In genomic region chr8:39781424-39782161, GRCm38 (mm10) we compare ENCODE assay signal across 21 mouse cellular contexts.
A peak's percentile ranks its signal among the peaks of the same experiment; 100 is the strongest.
DNase-seq lines count a peak whose midpoint lies in the region; ATAC-seq and TF ChIP-seq lines count a peak whose summit lies in the region.
"Had no signal": no experiment of that assay in that cellular context is flagged by ENCODE, and none has a peak within 500 bp of the region (broad histone marks: within the 10 kb centered on the region; RNA-seq: fewer than 3 reads in every experiment).

No protein-coding gene starts in this region.

- H3K9me3 ChIP-seq in forebrain, embryonic 15.5 days: no peaks in the 10 kb centered on the region
- H3K9me3 ChIP-seq in forebrain, embryonic 11.5 days (ENCODE audit: control insufficient read depth, low read length): no peaks in the 10 kb centered on the region
- no peaks in the 10 kb centered on the region for H3K9me3 ChIP-seq in kidney, embryonic 15.5 days (replicated peaks)
- no peaks in the 10 kb centered on the region for H3K9me3 ChIP-seq in limb, embryonic 14.5 days (ENCODE audit: control insufficient read depth, low read length)
- no peaks in the 10 kb centered on the region for H3K9me3 ChIP-seq in limb, embryonic 10.5 days (replicated peaks)
- H3K9me3 ChIP-seq: forebrain, embryonic 13.5 days; heart, embryonic 10.5 days; hindbrain, embryonic 12.5 days had no signal

- H3K4me1 ChIP-seq in forebrain, embryonic 15.5 days: no peaks in the 10 kb centered on the region
- no peaks in the 10 kb centered on the region for H3K4me1 ChIP-seq in forebrain, embryonic 11.5 days (replicated peaks; ENCODE audit: control insufficient read depth, insufficient read depth, low read length)
- no peaks in the 10 kb centered on the region for H3K4me1 ChIP-seq in kidney, embryonic 15.5 days
- H3K4me1 ChIP-seq in limb, embryonic 14.5 days (ENCODE audit: control insufficient read depth, insufficient read depth, low read length): no peaks in the 10 kb centered on the region
- H3K4me1 ChIP-seq in limb, embryonic 10.5 days: no peaks in the 10 kb centered on the region
- H3K4me1 ChIP-seq: forebrain, embryonic 13.5 days; heart, embryonic 10.5 days; hindbrain, embryonic 12.5 days had no signal

- 81% methylated on average over 3 of the region's 3 CpGs for WGBS in forebrain, embryonic 15.5 days
- WGBS in forebrain, embryonic 11.5 days: 90% methylated on average over 3 of the region's 3 CpGs
- WGBS in kidney, embryonic 15.5 days: 18% methylated on average over 3 of the region's 3 CpGs
- 67% methylated on average over 3 of the region's 3 CpGs for WGBS in limb, embryonic 14.5 days
- 68% methylated on average over 3 of the region's 3 CpGs for WGBS in limb, embryonic 10.5 days

- 0 out of 2 replicates have a peak overlapping the region, but pooled peaks have one; percentile 11 for H3K27ac ChIP-seq in forebrain, embryonic 15.5 days (replicated peaks)
- H3K27ac ChIP-seq in forebrain, embryonic 11.5 days (ENCODE audit: low read depth, low read length): no peak overlapping the region
- H3K27ac ChIP-seq in kidney, embryonic 15.5 days: peak overlapping the region; percentile 5; the same call in 1 of the 2 replicates
- H3K27ac ChIP-seq in limb, embryonic 14.5 days (replicated peaks; ENCODE audit: low read depth, low read length): no peak overlapping the region
- no peak overlapping the region for H3K27ac ChIP-seq in limb, embryonic 10.5 days
- H3K27ac ChIP-seq: forebrain, embryonic 13.5 days; heart, embryonic 10.5 days; hindbrain, embryonic 12.5 days had no signal

- no peak overlapping the region for H3K9ac ChIP-seq in forebrain, embryonic 15.5 days (replicated peaks)
- no peak overlapping the region for H3K9ac ChIP-seq in forebrain, embryonic 11.5 days (ENCODE audit: low read length)
- H3K9ac ChIP-seq in kidney, embryonic 15.5 days: no peak overlapping the region
- H3K9ac ChIP-seq in limb, embryonic 14.5 days (ENCODE audit: low read depth, low read length, severe bottlenecking): no peak overlapping the region
- H3K9ac ChIP-seq: forebrain, embryonic 13.5 days; hindbrain, embryonic 12.5 days had no signal

- TF ChIP-seq POLR2A in limb, embryonic 14.5 days (IDR thresholded peaks at IDR 0.05; ENCODE audit: borderline replicate concordance, extremely low read depth, insufficient read depth, insufficient read length): no peak

- no peak for DNase-seq in forebrain, embryonic 11.5 days (ENCODE audit: low spot score)
- DNase-seq in kidney, postnatal 25 days: no peak
- peak; percentile 9 for DNase-seq in limb, embryonic 14.5 days (ENCODE audit: low spot score)
- no peak for DNase-seq in limb, embryonic 10.5 days (ENCODE audit: low spot score)
- DNase-seq in telencephalon, adult 2 months (ENCODE audit: low read depth, low spot score): peak; percentile 19
- DNase-seq in adrenal gland, postnatal 36 days: no peak
- DNase-seq: adrenal gland, adult 2 months; adrenal gland, postnatal 25 days; cerebellum, adult 11-12 months; cerebellum, adult 9-10 months; cerebellum, postnatal 25 days; gastrocnemius, postnatal 10 days; heart, adult 18-20 months; heart, postnatal 10 days; heart, postnatal 4 days had no signal

- no peak overlapping the region for H3K4me3 ChIP-seq in forebrain, embryonic 15.5 days
- H3K4me3 ChIP-seq in forebrain, embryonic 11.5 days (ENCODE audit: low read depth, low read length): no peak overlapping the region
- no peak overlapping the region for H3K4me3 ChIP-seq in kidney, embryonic 15.5 days (replicated peaks)
- H3K4me3 ChIP-seq in limb, embryonic 14.5 days (replicated peaks; ENCODE audit: low read length): no peak overlapping the region
- no peak overlapping the region for H3K4me3 ChIP-seq in limb, embryonic 10.5 days
- H3K4me3 ChIP-seq: forebrain, embryonic 13.5 days; heart, embryonic 10.5 days; hindbrain, embryonic 12.5 days had no signal

- no peaks in the 10 kb centered on the region for H3K36me3 ChIP-seq in forebrain, embryonic 15.5 days
- H3K36me3 ChIP-seq in forebrain, embryonic 11.5 days (ENCODE audit: control insufficient read depth, insufficient read depth, low read length): no peaks in the 10 kb centered on the region
- H3K36me3 ChIP-seq in kidney, embryonic 15.5 days: no peaks in the 10 kb centered on the region
- no peaks in the 10 kb centered on the region for H3K36me3 ChIP-seq in limb, embryonic 14.5 days (ENCODE audit: control insufficient read depth, insufficient read depth, low read length)
- H3K36me3 ChIP-seq in limb, embryonic 10.5 days: no peaks in the 10 kb centered on the region
- H3K36me3 ChIP-seq: heart, embryonic 10.5 days; hindbrain, embryonic 12.5 days had no signal

- ATAC-seq in forebrain, embryonic 15.5 days (replicated peaks): no peak
- ATAC-seq in forebrain, embryonic 11.5 days (replicated peaks; ENCODE audit: low FRiP score): no peak
- ATAC-seq in kidney, embryonic 15.5 days (replicated peaks; ENCODE audit: low FRiP score): peak; percentile 62; the same call in 1 of the 2 replicates
- ATAC-seq in limb, embryonic 14.5 days (ENCODE audit: low FRiP score, low read depth): no peak
- ATAC-seq: hindbrain, embryonic 16.5 days had no signal

- no peaks in the 10 kb centered on the region for H3K27me3 ChIP-seq in forebrain, embryonic 15.5 days
- no peaks in the 10 kb centered on the region for H3K27me3 ChIP-seq in forebrain, embryonic 11.5 days (ENCODE audit: control insufficient read depth, insufficient read depth, low read length)
- no peaks in the 10 kb centered on the region for H3K27me3 ChIP-seq in kidney, embryonic 15.5 days
- no peaks in the 10 kb centered on the region for H3K27me3 ChIP-seq in limb, embryonic 14.5 days (ENCODE audit: control insufficient read depth, insufficient read depth, low read length)
- no peaks in the 10 kb centered on the region for H3K27me3 ChIP-seq in limb, embryonic 10.5 days (ENCODE audit: low read depth, poor library complexity, severe bottlenecking)
- H3K27me3 ChIP-seq: forebrain, embryonic 13.5 days; hindbrain, embryonic 12.5 days had no signal

- no peak overlapping the region for H3K4me2 ChIP-seq in forebrain, embryonic 15.5 days (replicated peaks)
- H3K4me2 ChIP-seq in forebrain, embryonic 11.5 days (ENCODE audit: low read depth, low read length, severe bottlenecking): no peak overlapping the region
- no peak overlapping the region for H3K4me2 ChIP-seq in kidney, embryonic 15.5 days
- H3K4me2 ChIP-seq in limb, embryonic 14.5 days (replicated peaks; ENCODE audit: low read depth, low read length, severe bottlenecking): no peak overlapping the region
- H3K4me2 ChIP-seq: forebrain, embryonic 13.5 days; hindbrain, embryonic 12.5 days had no signal

Comparison
In these comparisons a context has a peak if more than half of its experiments do, and no peak if none do; other contexts are left out.
1. H3K27ac ChIP-seq: peak in forebrain, embryonic 15.5 days (single experiment) and kidney, embryonic 15.5 days (single experiment); none in forebrain, embryonic 11.5 days (single experiment), limb, embryonic 14.5 days (single experiment) and limb, embryonic 10.5 days (single experiment).
2. DNase-seq: peak in limb, embryonic 14.5 days (single experiment) and telencephalon, adult 2 months (single experiment); none in forebrain, embryonic 11.5 days (single experiment), kidney, postnatal 25 days (0 of 2), limb, embryonic 10.5 days (single experiment) and adrenal gland, postnatal 36 days (0 of 2).